Mouse (Mus musculus): ENCODE data around the gene Cabp7. TPM values are rescaled to one million over a fixed set of nuclear protein-coding genes. Genes with fewer than 3 reads are reported as not detected.
"Not testable (repeated sequence)": the region's sequence is repeated elsewhere in the genome, so short reads cannot be mapped to it uniquely, and the experiment has no call there.

The Cabp7 gene
- polyA plus RNA-seq, 1 experiment = 0.19 TPM

DNA sequence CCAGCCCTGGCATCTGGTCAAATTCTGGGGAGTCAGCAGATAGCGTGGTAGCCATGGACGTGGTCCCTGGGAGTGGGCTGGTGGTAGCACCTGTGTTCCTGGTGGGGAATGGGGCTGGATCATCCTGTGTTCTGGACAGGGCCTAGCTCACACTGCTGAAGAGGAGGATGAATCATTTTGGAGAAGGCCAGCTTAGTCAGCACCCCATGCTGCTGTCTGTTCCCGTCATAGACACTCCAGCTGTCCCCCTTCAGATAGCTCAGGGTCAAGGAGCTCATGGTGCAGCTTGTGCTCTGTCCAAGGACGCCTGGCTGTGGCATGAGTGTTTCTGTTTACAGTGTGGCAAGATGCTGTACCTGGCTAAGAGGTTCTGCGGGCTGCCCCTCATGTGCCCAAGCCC is 28.0 kb downstream of the Cabp7 start:
- Histone ChIP-seq H3K36me3 (ENCODE audit: control insufficient read depth, insufficient read depth, low read length) (no peaks in the 10 kb centered on the region; the same call in 1 of the 2 replicates), H3K27ac (ENCODE audit: control insufficient read depth, insufficient read depth, low read length) (no peak overlapping the region), H3K4me3 (ENCODE audit: control insufficient read depth, insufficient read depth, low read length) (no peak overlapping the region), H3K4me1 (replicated peaks; ENCODE audit: control insufficient read depth, insufficient read depth, low read length) (no peaks in the 10 kb centered on the region), H3K27me3 (ENCODE audit: control insufficient read depth, insufficient read depth, low read length) (no peaks in the 10 kb centered on the region)
- DNase-seq = no peak
- no peak for TF ChIP-seq POLR2A (IDR thresholded peaks at IDR 0.05; ENCODE audit: control insufficient read depth, extremely low read depth, insufficient read depth, low read length, poor library complexity)
- no peak for TF ChIP-seq CTCF (IDR thresholded peaks at IDR 0.05; ENCODE audit: borderline replicate concordance, control insufficient read depth, extremely low read depth, insufficient read depth, low read length, poor library complexity)
- 95% methylated on average over 5 of the region's 5 CpGs for WGBS

- 95% methylated on average over 5 of the region's 5 CpGs for WGBS
- no peak overlapping the region for H3K4me3 ChIP-seq (ENCODE audit: control insufficient read depth, insufficient read depth, low read length)
- no peaks in the 10 kb centered on the region for H3K4me1 ChIP-seq (replicated peaks; ENCODE audit: control insufficient read depth, insufficient read depth, low read length)
- TF ChIP-seq CTCF (IDR thresholded peaks at IDR 0.05; ENCODE audit: borderline replicate concordance, control insufficient read depth, extremely low read depth, insufficient read depth, low read length, poor library complexity) (no peak), POLR2A (IDR thresholded peaks at IDR 0.05; ENCODE audit: control insufficient read depth, extremely low read depth, insufficient read depth, low read length, poor library complexity) (no peak)
- H3K27me3 ChIP-seq (ENCODE audit: control insufficient read depth, insufficient read depth, low read length) = no peaks in the 10 kb centered on the region
- DNase-seq = no peak
- H3K36me3 ChIP-seq (ENCODE audit: control insufficient read depth, insufficient read depth, low read length) = no peaks in the 10 kb centered on the region
- no peak overlapping the region for H3K27ac ChIP-seq (ENCODE audit: control insufficient read depth, insufficient read depth, low read length)
These were observed 29.9 kb downstream of the Cabp7 start for GRCm38 (mm10) chr11:4716530-4717236.

- Histone ChIP-seq H3K4me1 (replicated peaks; ENCODE audit: control insufficient read depth, insufficient read depth, low read length) (no peaks in the 10 kb centered on the region), H3K4me3 (ENCODE audit: control insufficient read depth, insufficient read depth, low read length) (no peak overlapping the region), H3K27me3 (ENCODE audit: control insufficient read depth, insufficient read depth, low read length) (no peaks in the 10 kb centered on the region), H3K27ac (ENCODE audit: control insufficient read depth, insufficient read depth, low read length) (no peak overlapping the region), H3K36me3 (ENCODE audit: control insufficient read depth, insufficient read depth, low read length) (no peaks in the 10 kb centered on the region)
- TF ChIP-seq CTCF (IDR thresholded peaks at IDR 0.05; ENCODE audit: borderline replicate concordance, control insufficient read depth, extremely low read depth, insufficient read depth, low read length, poor library complexity) (no peak), POLR2A (IDR thresholded peaks at IDR 0.05; ENCODE audit: control insufficient read depth, extremely low read depth, insufficient read depth, low read length, poor library complexity) (no peak)
- WGBS = 92% methylated on average over 4 of the region's 4 CpGs
- DNase-seq = no peak
These were observed 31.0 kb downstream of the Cabp7 start for GRCm38 (mm10) chr11:4715596-4715995.

DNA sequence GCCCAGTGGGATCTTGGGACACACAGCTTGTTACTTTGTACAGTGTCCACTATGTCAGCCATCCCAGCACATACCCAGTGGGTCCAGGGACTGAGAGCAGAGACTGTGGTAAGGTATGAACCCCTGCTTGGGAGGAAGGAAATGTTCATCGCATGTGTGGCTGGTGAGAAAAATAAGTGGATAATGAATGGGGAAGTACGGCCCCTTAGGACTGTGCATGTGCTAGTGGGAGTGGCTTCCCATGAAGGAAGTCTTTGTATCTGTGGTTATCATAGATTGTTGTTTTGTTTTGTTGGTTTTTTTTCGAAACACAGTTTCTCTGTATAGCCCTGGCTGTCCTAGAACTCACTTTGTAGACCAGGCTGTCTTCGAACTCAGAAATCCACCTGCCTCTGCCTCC is 31.9 kb downstream of the Cabp7 start:
- 49% methylated on average over 4 of the region's 4 CpGs for WGBS
- no peak for TF ChIP-seq POLR2A (IDR thresholded peaks at IDR 0.05; ENCODE audit: control insufficient read depth, extremely low read depth, insufficient read depth, low read length, poor library complexity)
- no peak for TF ChIP-seq CTCF (IDR thresholded peaks at IDR 0.05; ENCODE audit: borderline replicate concordance, control insufficient read depth, extremely low read depth, insufficient read depth, low read length, poor library complexity)
- no peak overlapping the region for H3K27ac ChIP-seq (ENCODE audit: control insufficient read depth, insufficient read depth, low read length)
- no peaks in the 10 kb centered on the region for H3K4me1 ChIP-seq (replicated peaks; ENCODE audit: control insufficient read depth, insufficient read depth, low read length)
- DNase-seq = no peak
- H3K36me3 ChIP-seq (ENCODE audit: control insufficient read depth, insufficient read depth, low read length) = no peaks in the 10 kb centered on the region
- no peak overlapping the region for H3K4me3 ChIP-seq (ENCODE audit: control insufficient read depth, insufficient read depth, low read length)
- no peaks in the 10 kb centered on the region for H3K27me3 ChIP-seq (ENCODE audit: control insufficient read depth, insufficient read depth, low read length)

DNA sequence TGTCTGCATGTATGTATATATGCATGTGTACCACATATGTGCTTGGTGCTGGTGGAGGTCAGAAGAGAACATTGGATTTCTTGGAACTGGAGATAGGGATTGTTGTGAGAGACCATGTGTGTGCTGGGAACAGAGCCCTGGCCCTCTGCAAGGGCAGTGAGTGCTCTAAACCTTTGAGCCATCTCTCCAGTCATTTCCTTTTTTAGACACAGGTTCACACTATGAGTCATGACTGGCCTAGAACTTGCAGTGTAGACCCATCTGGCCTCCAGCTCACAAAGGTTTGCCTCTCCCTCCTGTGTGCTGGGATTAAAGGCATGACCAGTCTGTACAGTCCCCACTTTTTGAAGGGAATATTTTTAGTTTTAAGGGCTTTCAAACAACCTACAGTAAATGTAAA is 33.8 kb downstream of the Cabp7 start:
- H3K27ac ChIP-seq (ENCODE audit: control insufficient read depth, insufficient read depth, low read length) = no peak overlapping the region
- H3K36me3 ChIP-seq (ENCODE audit: control insufficient read depth, insufficient read depth, low read length) = no peaks in the 10 kb centered on the region
- no peaks in the 10 kb centered on the region for H3K4me1 ChIP-seq (replicated peaks; ENCODE audit: control insufficient read depth, insufficient read depth, low read length)
- DNase-seq = no peak
- H3K27me3 ChIP-seq (ENCODE audit: control insufficient read depth, insufficient read depth, low read length) = no peaks in the 10 kb centered on the region
- no peak overlapping the region for H3K4me3 ChIP-seq (ENCODE audit: control insufficient read depth, insufficient read depth, low read length)
- TF ChIP-seq POLR2A (IDR thresholded peaks at IDR 0.05; ENCODE audit: control insufficient read depth, extremely low read depth, insufficient read depth, low read length, poor library complexity) = no peak
- no peak for TF ChIP-seq CTCF (IDR thresholded peaks at IDR 0.05; ENCODE audit: borderline replicate concordance, control insufficient read depth, extremely low read depth, insufficient read depth, low read length, poor library complexity)

DNA sequence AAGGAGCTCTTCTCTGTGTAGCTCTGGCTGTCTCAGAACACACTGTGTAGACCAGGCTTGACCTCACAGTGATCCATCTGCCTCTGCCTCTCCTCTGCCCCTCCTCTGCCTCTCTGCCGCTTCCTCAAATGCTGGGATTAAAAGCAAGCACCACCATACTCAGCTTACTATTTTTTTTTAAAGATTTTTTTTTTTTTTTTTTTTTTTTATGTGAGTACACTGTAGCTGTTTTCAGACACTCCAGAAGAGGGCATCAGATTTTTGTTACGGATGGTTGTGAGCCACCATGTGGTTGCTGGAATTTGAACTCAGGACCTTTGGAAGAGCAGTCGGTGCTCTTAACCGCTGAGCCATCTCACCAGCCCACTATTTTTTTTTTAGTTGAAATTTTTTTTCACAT is 36.4 kb downstream of the Cabp7 start:
- not testable (repeated sequence) for H3K27ac ChIP-seq (ENCODE audit: control insufficient read depth, insufficient read depth, low read length); H3K4me3 ChIP-seq (ENCODE audit: control insufficient read depth, insufficient read depth, low read length)
- whole genome bisulfite sequencing = 88% methylated on average over 4 of the region's 4 CpGs

DNA sequence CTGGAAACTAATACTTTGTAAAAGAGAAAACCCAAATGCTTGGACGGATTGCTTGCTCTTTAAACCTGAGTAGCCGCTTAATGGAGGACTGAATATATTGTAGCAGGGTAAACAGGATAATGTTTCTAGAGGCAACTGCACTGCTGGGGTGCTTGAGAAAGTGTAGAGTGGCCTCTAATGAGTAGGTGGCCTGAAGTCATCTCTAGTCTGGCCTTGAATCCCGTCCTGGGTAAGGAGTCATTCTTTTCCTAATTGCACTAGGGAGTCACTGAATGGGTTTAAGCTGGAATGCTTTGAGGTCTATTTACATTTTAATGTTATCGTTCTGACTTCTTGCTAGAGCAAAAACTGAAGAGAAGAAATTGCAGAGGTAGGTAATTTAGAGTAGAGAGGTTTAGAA is 41.4 kb downstream of the Cabp7 start:
- WGBS = 18% methylated on average over 4 of the region's 4 CpGs
- TF ChIP-seq POLR2A (IDR thresholded peaks at IDR 0.05; ENCODE audit: control insufficient read depth, extremely low read depth, insufficient read depth, low read length, poor library complexity) = no peak
- TF ChIP-seq CTCF (IDR thresholded peaks at IDR 0.05; ENCODE audit: borderline replicate concordance, control insufficient read depth, extremely low read depth, insufficient read depth, low read length, poor library complexity) = no peak
- Histone ChIP-seq H3K4me3 (ENCODE audit: control insufficient read depth, insufficient read depth, low read length) (peak overlapping the region; percentile 59), H3K27ac (ENCODE audit: control insufficient read depth, insufficient read depth, low read length) (peak overlapping the region; percentile 34; the same call in 1 of the 2 replicates), H3K27me3 (ENCODE audit: control insufficient read depth, insufficient read depth, low read length) (no peaks in the 10 kb centered on the region), H3K36me3 (ENCODE audit: control insufficient read depth, insufficient read depth, low read length) (peaks cover 8% of the 10 kb centered on the region; the same call in 1 of the 2 replicates), H3K4me1 (replicated peaks; ENCODE audit: control insufficient read depth, insufficient read depth, low read length) (peaks cover 7% of the 10 kb centered on the region)
- DNase-seq = no peak

More for the DNA sequence above, 36.4 kb downstream of the Cabp7 start:
- not testable (repeated sequence) for H3K36me3 ChIP-seq (ENCODE audit: control insufficient read depth, insufficient read depth, low read length); H3K4me1 ChIP-seq (replicated peaks; ENCODE audit: control insufficient read depth, insufficient read depth, low read length); H3K27me3 ChIP-seq (ENCODE audit: control insufficient read depth, insufficient read depth, low read length); DNase-seq
